Comparison of ENCODE assay signal across 10 mouse cellular contexts in genomic region chr10:78747035-78747721, GRCm38 (mm10). TPM values are rescaled to one million over a fixed set of nuclear protein-coding genes. Genes with fewer than 3 reads are reported as not detected.
DNase-seq lines count a peak whose midpoint lies in the region; ATAC-seq and TF ChIP-seq lines count a peak whose summit lies in the region.
"Had no signal": no experiment of that assay in that cellular context is flagged by ENCODE, and none has a peak within 500 bp of the region (broad histone marks: within the 10 kb centered on the region; RNA-seq: fewer than 3 reads in every experiment).

No protein-coding gene starts in this region.

- WGBS in hindbrain, embryonic 10.5 days, result under 1% methylated on average over 27 of the region's 27 CpGs
- WGBS in liver, embryonic 14.5 days (ENCODE audit: insufficient replicate concordance), result 3% methylated on average over 27 of the region's 27 CpGs

- H3K9ac ChIP-seq in liver, embryonic 14.5 days (replicated peaks), result no peak overlapping the region

- peaks cover 30% of the 10 kb centered on the region for H3K27me3 ChIP-seq in E14TG2a.4 (ENCODE audit: insufficient read depth, low read length)
- peaks cover 40% of the 10 kb centered on the region for H3K27me3 ChIP-seq in hindbrain, embryonic 10.5 days (ENCODE audit: insufficient read depth, poor library complexity, severe bottlenecking)
- peaks cover 3% of the 10 kb centered on the region for H3K27me3 ChIP-seq in liver, embryonic 14.5 days (ENCODE audit: control insufficient read depth, insufficient read depth, low read length)

- no peaks in the 10 kb centered on the region for H3K36me3 ChIP-seq in E14TG2a.4 (ENCODE audit: insufficient read depth, low read length)
- H3K36me3 ChIP-seq in hindbrain, embryonic 10.5 days, result no peaks in the 10 kb centered on the region
- H3K36me3 ChIP-seq in liver, embryonic 14.5 days (replicated peaks; ENCODE audit: control insufficient read depth, insufficient read depth, low read depth), result no peaks in the 10 kb centered on the region

- no peak for TF ChIP-seq CTCF in gastrocnemius, adult 2 months (IDR thresholded peaks at IDR 0.05)
- no peak for TF ChIP-seq CTCF in E14TG2a.4 (conservative IDR thresholded peaks at IDR 0.05; ENCODE audit: low read length)
- TF ChIP-seq CTCF in liver, embryonic 14.5 days (IDR thresholded peaks at IDR 0.05; ENCODE audit: low read depth), result no peak

- H3K9me3 ChIP-seq in E14TG2a.4 (ENCODE audit: low read length), result no peaks in the 10 kb centered on the region
- H3K9me3 ChIP-seq in hindbrain, embryonic 10.5 days, result no peaks in the 10 kb centered on the region
- H3K9me3 ChIP-seq in liver, embryonic 14.5 days (ENCODE audit: control insufficient read depth, low read length), result no peaks in the 10 kb centered on the region

- no peak for TF ChIP-seq EP300 in liver, embryonic 14.5 days (IDR thresholded peaks at IDR 0.05; ENCODE audit: low read depth)

- no peak overlapping the region for H3K27ac ChIP-seq in gastrocnemius, adult 2 months
- peak overlapping the region; percentile 69; the same call in 1 of the 2 replicates for H3K27ac ChIP-seq in hindbrain, embryonic 10.5 days
- H3K27ac ChIP-seq in liver, embryonic 14.5 days, result no peak overlapping the region

- peaks cover 34% of the 10 kb centered on the region for H3K4me1 ChIP-seq in E14TG2a.4 (replicated peaks; ENCODE audit: low read depth, low read length)
- H3K4me1 ChIP-seq in hindbrain, embryonic 10.5 days (replicated peaks), result peaks cover 20% of the 10 kb centered on the region
- H3K4me1 ChIP-seq in liver, embryonic 14.5 days (replicated peaks; ENCODE audit: control insufficient read depth in 2 of 2, insufficient read depth in 2 of 2, low read length in 1 of 2), result no peaks in the 10 kb centered on the region; a peak in 1 of 4 replicates

- DNase-seq in gastrocnemius, adult 2 months, result peak; percentile 24
- DNase-seq in gastrocnemius, postnatal 14 days, result no peak
- DNase-seq in embryo, embryonic 10.5 days (ENCODE audit: low spot score), result peak; percentile 70
- DNase-seq in hindbrain, embryonic 10.5 days (ENCODE audit: low spot score), result peak; percentile 52
- no peak for DNase-seq in liver, embryonic 14.5 days (ENCODE audit: low read depth in 3 of 3, low spot score in 3 of 3)
- DNase-seq in right cerebral cortex, postnatal 10 days (ENCODE audit: low spot score in 2 of 2), result peak; percentile 66 to 70
- DNase-seq in MN1 (ENCODE audit: low spot score), result no peak

- no peak for ATAC-seq in liver, embryonic 14.5 days (ENCODE audit: insufficient read depth)

- intact Hi-C loops in gastrocnemius, adult 2 months (cut with DNase I), result no loop called here
- intact Hi-C loops in gastrocnemius, postnatal 14 days (cut with DNase I; ENCODE audit: low total_unique reads), result no loop called here

- H3K4me3 ChIP-seq in gastrocnemius, adult 2 months, result peak overlapping the region; percentile 58
- peak overlapping the region; percentile 65 for H3K4me3 ChIP-seq in E14TG2a.4 (replicated peaks; ENCODE audit: low read length)
- H3K4me3 ChIP-seq in hindbrain, embryonic 10.5 days, result peak overlapping the region; percentile 45
- no peak overlapping the region for H3K4me3 ChIP-seq in liver, embryonic 14.5 days (ENCODE audit: insufficient read depth in 1 of 2, low read depth in 2 of 2, low read length in 2 of 2)

- peak overlapping the region; percentile 13; the same call in 1 of the 2 replicates for H3K4me2 ChIP-seq in liver, embryonic 14.5 days (ENCODE audit: low read depth)

RNA-seq across cellular contexts. Expression of gene Ccdc105, which starts 5.7 kb away (rescaled TPM):
- not detected for total RNA-seq in gastrocnemius, adult 2 months (2021)
- not detected for total RNA-seq in gastrocnemius, postnatal 14 days (2021)
- 0.09 and 0.19 TPM in 2 replicates for polyA plus RNA-seq in hindbrain, embryonic 10.5 days (2016; fragmentation: Nextera tagmentation; extraction: Ambion mirVana)
- not detected in 2 replicates for polyA plus RNA-seq in liver, embryonic 14.5 days (2012; rRNA removed)
- polyA plus RNA-seq in liver, embryonic 14.5 days (2014; fragmentation: Nextera tagmentation; extraction: Ambion mirVana), result not detected in 2 replicates
- total RNA-seq: neutrophil, adult 5-6 weeks had no signal

RNA-seq across cellular contexts. Expression of gene Casp14, which starts 29.1 kb away (rescaled TPM):
- not detected for total RNA-seq in gastrocnemius, adult 2 months (2021)
- not detected for total RNA-seq in gastrocnemius, postnatal 14 days (2021)
- polyA plus RNA-seq in hindbrain, embryonic 10.5 days (2016; fragmentation: Nextera tagmentation; extraction: Ambion mirVana), result 0.07 TPM in 1 of 2 replicates, not detected in the other
- polyA plus RNA-seq in liver, embryonic 14.5 days (2012; rRNA removed), result not detected in 2 replicates
- polyA plus RNA-seq in liver, embryonic 14.5 days (2014; fragmentation: Nextera tagmentation; extraction: Ambion mirVana), result not detected in 2 replicates
- total RNA-seq: neutrophil, adult 5-6 weeks had no signal
- polyA plus RNA-seq: frontal cortex, adult 2 months had no signal

RNA-seq across cellular contexts. Expression of gene Slc1a6, which starts 33.1 kb away (rescaled TPM):
- not detected for total RNA-seq in gastrocnemius, adult 2 months (2021)
- under 1 TPM in 1 of 2 experiments, not detected in 1; 0.14 TPM for total RNA-seq in gastrocnemius, postnatal 14 days (2021)
- polyA plus RNA-seq in hindbrain, embryonic 10.5 days (2016; fragmentation: Nextera tagmentation; extraction: Ambion mirVana), result 1.1 and 1.6 TPM in 2 replicates
- 0.19 and 0.21 TPM in 2 replicates for polyA plus RNA-seq in liver, embryonic 14.5 days (2012; rRNA removed)
- 0.06 TPM in 1 of 2 replicates, not detected in the other for polyA plus RNA-seq in liver, embryonic 14.5 days (2014; fragmentation: Nextera tagmentation; extraction: Ambion mirVana)
- total RNA-seq: neutrophil, adult 5-6 weeks had no signal

Comparison
In these comparisons a context has a peak if more than half of its experiments do, and no peak if none do; other contexts are left out.
1. DNase-seq: peak in gastrocnemius, adult 2 months (single experiment), embryo, embryonic 10.5 days (single experiment), hindbrain, embryonic 10.5 days (single experiment) and right cerebral cortex, postnatal 10 days (2 of 2); none in gastrocnemius, postnatal 14 days (single experiment), liver, embryonic 14.5 days (0 of 3) and MN1 (single experiment).
2. H3K4me3 ChIP-seq: peak in gastrocnemius, adult 2 months (single experiment), E14TG2a.4 (single experiment) and hindbrain, embryonic 10.5 days (single experiment); none in liver, embryonic 14.5 days (0 of 2).